Mouse (Mus musculus) heart, embryonic 15.5 days (tissue): ENCODE results near the gene Snapin. TPM values are rescaled to one million over a fixed set of nuclear protein-coding genes. Genes with fewer than 3 reads are reported as not detected.

Source experiments
- ATAC-seq: fragments of 200-750 bp; cut with Nextera tagmentation; replicated peaks from 2 replicates; pipeline ENCODE4 v1.8.0; 2017; ENCODE audit warnings: low read depth, moderate TSS enrichment; ENCODE audit not compliant: insufficient number of reproducible peaks, insufficient read depth, low FRiP score
- H3K27ac ChIP-seq: fragments of 300-500 bp; sonication (generic); 2 replicates; pipeline ENCODE4 v1.5.1; 2015; ENCODE audit warnings: mild to moderate bottlenecking, inconsistent platforms
- H3K27me3 ChIP-seq: fragments of 300-500 bp; sonication (generic); 2 replicates; pipeline ENCODE4 v1.6.1; 2015; ENCODE audit warnings: inconsistent platforms
- H3K36me3 ChIP-seq: fragments of 300-500 bp; sonication (generic); 2 replicates; pipeline ENCODE4 v1.6.1; 2015; ENCODE audit warnings: mild to moderate bottlenecking, inconsistent platforms
- H3K4me1 ChIP-seq: fragments of 300-500 bp; sonication (generic); replicated peaks from 2 replicates; pipeline ENCODE4 v1.6.1; 2015; ENCODE audit warnings: inconsistent platforms
- H3K4me2 ChIP-seq: fragments of 300-500 bp; sonication (generic); 2 replicates; pipeline ENCODE4 v1.6.1; 2015; ENCODE audit warnings: inconsistent platforms, mild to moderate bottlenecking, moderate library complexity
- H3K4me3 ChIP-seq: fragments of 300-500 bp; sonication (generic); 2 replicates; pipeline ENCODE4 v1.5.1; 2015; ENCODE audit warnings: mild to moderate bottlenecking, inconsistent platforms
- H3K9ac ChIP-seq: fragments of 300-500 bp; sonication (generic); 2 replicates; pipeline ENCODE4 v1.6.1; 2015; ENCODE audit warnings: mild to moderate bottlenecking, inconsistent platforms
- H3K9me3 ChIP-seq: fragments of 300-500 bp; sonication (generic); replicated peaks from 2 replicates; pipeline ENCODE4 v1.6.1; 2016; ENCODE audit warnings: inconsistent platforms
- WGBS: fragments of 180-500 bp; shearing (Covaris S2); methylation state at CpG from one replicate; pipeline ENCODE4 v1.1.7; 2015; ENCODE audit warnings: mixed read lengths; 5-methylcytosine and 5-hydroxymethylcytosine counted together
- polyA plus RNA-seq: library from polyadenylated mRNA; unstranded; fragments of >200 nt; fragmentation: Nextera tagmentation; extraction: Ambion mirVana; gene quantifications from 2 replicates; pipeline ENCODE4 v1.2.1, GENCODE M21; 2015

Gene Snapin
- polyA plus RNA-seq, result 71.5 and 75.1 TPM in 2 replicates

- Histone ChIP-seq H3K9me3 (no peaks in the 10 kb centered on the region), H3K4me2 (peak within 1 kb of the TSS; percentile 66), H3K4me1 (peaks cover 6% of the 10 kb centered on the region), H3K36me3 (peaks cover 34% of the 10 kb centered on the region), H3K27ac (peak within 1 kb of the TSS; percentile 85), H3K27me3 (no peaks in the 10 kb centered on the region), H3K9ac (peak within 1 kb of the TSS; percentile 87), H3K4me3 (peak within 1 kb of the TSS; percentile 94)
- peak; percentile 97 for ATAC-seq
- under 1% methylated on average over 37 of the region's 37 CpGs for WGBS
These were observed at the start of gene Snapin for GRCm38 (mm10) chr3:90490696-90491256. Snapin (minus strand) TSS chr3:90491033.

- H3K36me3 ChIP-seq, result no peaks in the 10 kb centered on the region
- no peaks in the 10 kb centered on the region for H3K9me3 ChIP-seq
- WGBS, result 73% methylated on average over 5 of the region's 5 CpGs
- H3K9ac ChIP-seq, result peak overlapping the region; percentile 29
- H3K4me3 ChIP-seq, result peak overlapping the region; percentile 35
- H3K27ac ChIP-seq, result peak overlapping the region; percentile 54; the same call in 1 of the 2 replicates
- no peak for ATAC-seq
- H3K27me3 ChIP-seq, result no peaks in the 10 kb centered on the region
- peak overlapping the region; percentile 45 for H3K4me2 ChIP-seq
- peaks cover 9% of the 10 kb centered on the region for H3K4me1 ChIP-seq
These were observed 47.1 kb upstream of the Snapin start for GRCm38 (mm10) chr3:90537905-90538296.

GRCm38 (mm10) chr3:90537141-90537904 is 46.5 kb upstream of the Snapin start, which contains the start of gene S100a16:
S100a16 (plus strand) TSS chr3:90537254.
- Histone ChIP-seq H3K27ac (peak within 1 kb of the TSS; percentile 54), H3K4me3 (peak within 1 kb of the TSS; percentile 35), H3K4me2 (peak within 1 kb of the TSS; percentile 45), H3K36me3 (no peaks in the 10 kb centered on the region), H3K9me3 (no peaks in the 10 kb centered on the region), H3K4me1 (peaks cover 9% of the 10 kb centered on the region), H3K27me3 (no peaks in the 10 kb centered on the region), H3K9ac (peak within 1 kb of the TSS; percentile 29)
- ATAC-seq, result peak; percentile 63; the same call in 1 of the 2 replicates
- 44% methylated on average over 10 of the region's 10 CpGs for WGBS

GRCm38 (mm10) chr3:90535446-90535845 is 44.6 kb upstream of the Snapin start:
- no peak for ATAC-seq
- Histone ChIP-seq H3K36me3 (no peaks in the 10 kb centered on the region), H3K9ac (no peak overlapping the region), H3K27ac (no peak overlapping the region), H3K27me3 (no peaks in the 10 kb centered on the region), H3K4me3 (no peak overlapping the region), H3K9me3 (no peaks in the 10 kb centered on the region), H3K4me2 (no peak overlapping the region), H3K4me1 (peaks cover 9% of the 10 kb centered on the region)
- WGBS, result 45% methylated on average over 1 of the region's 1 CpGs

- no peaks in the 10 kb centered on the region for H3K9me3 ChIP-seq
- 66% methylated on average over 5 of the region's 5 CpGs for WGBS
- ATAC-seq, result no peak
- H3K27me3 ChIP-seq, result 0 out of 2 replicates have a peak, but pooled peaks cover 3% of the 10 kb centered on the region
- no peak overlapping the region for H3K4me3 ChIP-seq
- H3K4me2 ChIP-seq, result no peak overlapping the region
- no peak overlapping the region for H3K9ac ChIP-seq
- no peak overlapping the region for H3K27ac ChIP-seq
- H3K4me1 ChIP-seq, result peaks cover 1% of the 10 kb centered on the region; the same call in 1 of the 2 replicates
- H3K36me3 ChIP-seq, result no peaks in the 10 kb centered on the region
These were observed 40.9 kb upstream of the Snapin start for GRCm38 (mm10) chr3:90531713-90532112.

GRCm38 (mm10) chr3:90527291-90527873 is 36.5 kb upstream of the Snapin start:
- no peak overlapping the region for H3K4me2 ChIP-seq
- H3K27me3 ChIP-seq, result 0 out of 2 replicates have a peak, but pooled peaks cover 3% of the 10 kb centered on the region
- no peak for ATAC-seq

GRCm38 (mm10) chr3:90526580-90526979 is 35.7 kb upstream of the Snapin start, which contains the start of gene S100a14:
S100a14 (plus strand) TSS chr3:90526856.
- Histone ChIP-seq H3K9ac (no peak within 1 kb of the TSS), H3K27ac (no peak within 1 kb of the TSS), H3K9me3 (no peaks in the 10 kb centered on the region), H3K4me1 (peaks cover 6% of the 10 kb centered on the region; the same call in 1 of the 2 replicates), H3K4me3 (no peak within 1 kb of the TSS), H3K36me3 (peaks cover 4% of the 10 kb centered on the region; the same call in 1 of the 2 replicates), H3K27me3 (0 out of 2 replicates have a peak, but pooled peaks cover 3% of the 10 kb centered on the region), H3K4me2 (no peak within 1 kb of the TSS)
- WGBS, result 47% methylated on average over 5 of the region's 5 CpGs
- no peak; the same call in 1 of the 2 replicates for ATAC-seq

More at GRCm38 (mm10) chr3:90527291-90527873, 36.5 kb upstream of the Snapin start:
- Histone ChIP-seq H3K9ac (no peak overlapping the region), H3K4me1 (peaks cover 6% of the 10 kb centered on the region; the same call in 1 of the 2 replicates), H3K36me3 (peaks cover 4% of the 10 kb centered on the region; the same call in 1 of the 2 replicates), H3K9me3 (no peaks in the 10 kb centered on the region), H3K4me3 (no peak overlapping the region), H3K27ac (no peak overlapping the region)
- 88% methylated on average over 7 of the region's 7 CpGs for WGBS

GRCm38 (mm10) chr3:90526076-90526475 is 35.2 kb upstream of the Snapin start:
- Histone ChIP-seq H3K4me2 (no peak overlapping the region), H3K27ac (no peak overlapping the region), H3K36me3 (peaks cover 4% of the 10 kb centered on the region; the same call in 1 of the 2 replicates), H3K4me1 (peaks cover 6% of the 10 kb centered on the region; the same call in 1 of the 2 replicates), H3K4me3 (no peak overlapping the region), H3K27me3 (0 out of 2 replicates have a peak, but pooled peaks cover 3% of the 10 kb centered on the region), H3K9me3 (no peaks in the 10 kb centered on the region), H3K9ac (no peak overlapping the region)
- ATAC-seq, result 0 out of 2 replicates have a peak, but pooled peaks have one; percentile 7
- whole genome bisulfite sequencing, result 49% methylated on average over 2 of the region's 2 CpGs

GRCm38 (mm10) chr3:90525421-90525820 is 34.6 kb upstream of the Snapin start:
- Histone ChIP-seq H3K27me3 (0 out of 2 replicates have a peak, but pooled peaks cover 3% of the 10 kb centered on the region), H3K9ac (no peak overlapping the region), H3K27ac (no peak overlapping the region), H3K4me2 (no peak overlapping the region), H3K4me1 (peaks cover 6% of the 10 kb centered on the region; the same call in 1 of the 2 replicates), H3K36me3 (peaks cover 4% of the 10 kb centered on the region; the same call in 1 of the 2 replicates), H3K4me3 (no peak overlapping the region), H3K9me3 (no peaks in the 10 kb centered on the region)
- peak; percentile 48; the same call in 1 of the 2 replicates for ATAC-seq
- WGBS, result 51% methylated on average over 4 of the region's 4 CpGs

GRCm38 (mm10) chr3:90517711-90518110 is 26.9 kb upstream of the Snapin start:
- WGBS, result 77% methylated on average over 4 of the region's 4 CpGs
- H3K4me3 ChIP-seq, result no peak overlapping the region
- H3K4me1 ChIP-seq, result peaks cover 20% of the 10 kb centered on the region
- no peaks in the 10 kb centered on the region for H3K27me3 ChIP-seq
- no peak for ATAC-seq
- H3K9me3 ChIP-seq, result no peaks in the 10 kb centered on the region
- H3K4me2 ChIP-seq, result no peak overlapping the region
- no peak overlapping the region for H3K27ac ChIP-seq
- no peaks in the 10 kb centered on the region; the same call in 1 of the 2 replicates for H3K36me3 ChIP-seq
- H3K9ac ChIP-seq, result no peak overlapping the region

- Histone ChIP-seq H3K27me3 (no peaks in the 10 kb centered on the region), H3K9me3 (no peaks in the 10 kb centered on the region), H3K27ac (no peak overlapping the region), H3K36me3 (no peaks in the 10 kb centered on the region; the same call in none of the 2 replicates), H3K9ac (no peak overlapping the region), H3K4me1 (peaks cover 29% of the 10 kb centered on the region), H3K4me3 (peak overlapping the region; percentile 57; the same call in 1 of the 2 replicates), H3K4me2 (peak overlapping the region; percentile 93)
- no peak for ATAC-seq
- 90% methylated on average over 4 of the region's 4 CpGs for WGBS
These were observed 25.0 kb upstream of the Snapin start for GRCm38 (mm10) chr3:90515789-90516188.
